Mouse (Mus musculus) WW6 (cell line): ENCODE measurements around the gene Kdm4b.

Experiments used
- DNase-seq: peaks from one replicate; pipeline ENCODE4 v3.0.0-alpha.2; 2013; ENCODE audit warnings: low read depth, low spot score

The Kdm4b gene

GRCm38 (mm10) chr17:56427857-56428256, 102.0 kb downstream of the Kdm4b start:
- DNase-seq, result no peak

GRCm38 (mm10) chr17:56431582-56431981, 105.7 kb downstream of the Kdm4b start:
- DNase-seq, result no peak

DNA sequence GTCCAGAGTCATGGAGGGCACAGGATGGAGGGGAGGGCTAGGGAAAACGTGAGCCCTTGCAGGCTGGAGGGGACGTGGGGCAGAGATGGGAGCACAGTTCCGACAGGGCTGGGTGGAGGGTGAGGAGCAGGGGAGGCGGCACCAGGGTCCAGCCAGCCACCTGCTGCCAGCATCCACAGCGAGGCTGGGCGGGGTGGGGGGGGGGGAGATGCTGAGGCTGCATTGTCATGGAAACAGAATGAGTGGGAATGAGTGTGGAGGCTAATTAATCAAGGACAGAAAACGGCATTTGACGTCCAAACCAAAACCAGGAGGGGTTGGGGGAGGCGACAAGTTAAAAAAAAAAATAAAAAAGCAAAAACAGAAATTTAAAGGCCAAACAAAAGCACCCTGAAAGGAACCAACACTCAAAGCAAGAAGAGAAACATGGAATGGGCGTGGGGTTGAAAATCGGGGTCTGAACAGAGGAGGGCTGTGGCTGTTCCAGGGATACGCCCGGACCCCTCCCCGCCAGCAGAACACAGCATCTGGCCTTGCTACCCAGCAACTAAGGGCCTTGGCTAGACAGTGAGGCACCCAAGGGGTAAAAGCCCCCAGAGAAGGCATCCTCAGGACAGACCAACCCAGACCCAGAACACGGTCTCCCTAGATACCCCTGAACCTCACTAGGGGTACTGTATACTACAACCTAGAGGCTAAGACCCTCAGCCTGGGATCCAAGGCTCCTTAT, 114.0 kb downstream of the Kdm4b start:
- no peak for DNase-seq

GRCm38 (mm10) chr17:56442316-56442715, 116.5 kb downstream of the Kdm4b start:
- no peak for DNase-seq

DNA sequence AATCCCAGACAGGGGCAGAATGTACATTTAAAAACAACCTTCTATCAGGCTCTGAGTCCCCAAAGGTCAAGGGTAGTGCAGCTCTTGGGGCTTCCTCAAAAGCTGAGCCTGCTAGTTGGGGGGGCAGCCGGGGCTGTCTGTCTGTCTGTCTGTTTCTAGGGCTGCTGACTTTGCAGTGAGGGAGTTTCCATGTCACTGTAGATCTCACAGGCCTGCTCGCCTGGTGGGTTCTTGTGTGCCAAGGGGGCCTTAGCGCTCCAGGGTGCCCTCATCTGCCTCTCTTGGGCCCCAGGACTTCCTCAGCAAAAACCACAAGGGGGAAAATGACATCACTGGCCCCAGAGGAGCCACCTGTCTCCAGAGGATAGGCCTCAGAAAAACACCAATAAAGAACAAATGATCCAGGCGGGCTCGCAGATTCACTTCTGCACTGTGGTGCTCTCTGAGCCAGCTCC, 117.5 kb downstream of the Kdm4b start:
- no peak for DNase-seq

GRCm38 (mm10) chr17:56444771-56445170, 118.9 kb downstream of the Kdm4b start:
- no peak for DNase-seq

- DNase-seq, result no peak
Measured at GRCm38 (mm10) chr17:56445397-56445796, 119.5 kb downstream of the Kdm4b start.

DNA sequence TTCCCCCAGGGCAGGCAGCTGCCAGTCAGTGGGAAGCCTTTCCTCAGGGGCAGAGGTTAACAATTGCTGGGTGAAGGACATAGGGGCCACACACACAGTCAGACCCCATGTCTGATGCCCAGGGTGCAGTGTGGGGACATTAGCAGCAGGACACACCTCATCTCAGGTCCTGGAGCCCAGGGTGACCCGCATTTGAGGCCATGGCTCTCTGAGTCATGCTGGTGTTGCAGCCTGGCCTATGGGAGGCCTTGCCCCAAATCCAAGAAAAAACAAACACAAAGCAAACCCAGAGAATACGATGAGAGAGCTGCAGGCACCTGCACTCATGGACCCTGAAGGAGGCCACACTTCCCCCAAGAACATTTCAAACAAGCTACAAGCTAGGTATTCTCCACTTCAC, 121.9 kb downstream of the Kdm4b start:
- no peak for DNase-seq
